Mouse (Mus musculus) lung, adult 2 months (tissue): ENCODE measurements around the gene Ssh2.

ENCODE experiments used
- CTCF ChIP-seq: fragments of 200-500 bp; IDR thresholded peaks from 2 replicates; pipeline ENCODE4 v1.5.1; 2011; ENCODE audit warnings: mild to moderate bottlenecking, low read length, control low read depth; ENCODE audit not compliant: insufficient read depth
- POLR2A ChIP-seq: fragments of 200-500 bp; IDR thresholded peaks from 2 replicates; pipeline ENCODE4 v1.6.1; 2011; ENCODE audit warnings: low read depth, mild to moderate bottlenecking, control low read depth, low read length, borderline replicate concordance; ENCODE audit errors: extremely low read depth

DNA sequence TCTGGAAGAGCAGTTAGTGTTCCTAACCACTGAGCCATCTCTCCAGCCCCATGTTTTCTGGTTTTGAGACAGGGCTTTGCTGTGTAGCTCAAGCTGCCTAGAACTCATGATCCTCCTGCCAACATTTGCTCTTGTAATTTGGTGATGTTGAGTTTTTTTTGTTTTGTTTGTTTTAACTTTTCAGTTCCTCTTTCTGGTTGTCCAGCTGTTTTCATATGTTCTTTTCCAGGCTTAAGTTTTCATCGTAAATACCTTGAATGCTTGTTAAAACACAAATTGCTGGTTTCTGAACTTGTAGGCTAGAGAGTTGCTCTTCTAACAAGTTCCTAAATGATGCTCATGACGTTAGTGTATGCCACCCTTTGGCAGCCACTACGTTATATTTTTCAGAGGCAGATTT is 139.0 kb downstream of the Ssh2 start:
- TF ChIP-seq CTCF, result no peak
- no peak for TF ChIP-seq POLR2A
